Mouse (Mus musculus) granulocyte monocyte progenitor cell, adult 5-6 weeks (primary cell): Measurements from ENCODE around the gene Abhd14a. TPM values are rescaled to one million over a fixed set of nuclear protein-coding genes. Genes with fewer than 3 reads are reported as not detected.
"Not testable (repeated sequence)": the region's sequence is repeated elsewhere in the genome, so short reads cannot be mapped to it uniquely, and the experiment has no call there.

Experiments used
- ATAC-seq: replicated peaks from 2 replicates; pipeline ENCODE4 v1.8.0; 2016; ENCODE audit warnings: mild to moderate bottlenecking, moderate TSS enrichment, inconsistent platforms; ENCODE audit not compliant: poor library complexity, severe bottlenecking
- total RNA-seq, 2 experiments: library from RNA; stranded (forward) in 1 of 2; stranded (reverse) in 1 of 2; fragments of 200-712, 200-1000 nt in 1 of 2; fragments of >200 nt in 1 of 2; fragmentation: Nextera tagmentation in 1 of 2; gene quantifications; 2 replicates each; pipeline ENCODE4 v1.2.3; 2014 to 2017

Abhd14a gene
- total RNA-seq (2014; fragmentation: Nextera tagmentation) (50.3 and 57.3 TPM in 2 replicates), total RNA-seq (2017) (26.0 and 27.0 TPM in 2 replicates)

GRCm38 (mm10) chr9:106447348-106447747 lies at the start of gene Abhd14a, which contains the start of gene Abhd14b:
TSS of gene Abhd14a (minus strand) at chr9:106447678.
TSS of gene Abhd14b (plus strand) at chr9:106447459.
- peak; percentile 75 for ATAC-seq

GRCm38 (mm10) chr9:106487602-106488001 lies 40.1 kb upstream of the Abhd14a start:
- ATAC-seq = not testable (repeated sequence)

- ATAC-seq = no peak
Observed at GRCm38 (mm10) chr9:106485076-106485475, 37.6 kb upstream of the Abhd14a start.

- no peak for ATAC-seq
Observed at GRCm38 (mm10) chr9:106483606-106484005, 36.1 kb upstream of the Abhd14a start.

- ATAC-seq = no peak
Observed at GRCm38 (mm10) chr9:106483136-106483535, 35.7 kb upstream of the Abhd14a start.

GRCm38 (mm10) chr9:106482578-106483115 lies 35.2 kb upstream of the Abhd14a start:
- no peak for ATAC-seq

GRCm38 (mm10) chr9:106481676-106482075 lies 34.2 kb upstream of the Abhd14a start:
- no peak for ATAC-seq

GRCm38 (mm10) chr9:106481075-106481474 lies 33.6 kb upstream of the Abhd14a start:
- ATAC-seq = peak; percentile 6; the same call in 1 of the 2 replicates

GRCm38 (mm10) chr9:106480541-106480940 lies 33.1 kb upstream of the Abhd14a start:
- no peak for ATAC-seq

- ATAC-seq = no peak
Observed at GRCm38 (mm10) chr9:106478101-106478500, 30.6 kb upstream of the Abhd14a start.

- no peak for ATAC-seq
Observed at GRCm38 (mm10) chr9:106477649-106478048, 30.2 kb upstream of the Abhd14a start.

GRCm38 (mm10) chr9:106476924-106477484 lies 29.5 kb upstream of the Abhd14a start, which contains the start of gene Parp3:
TSS of gene Parp3 (minus strand) at chr9:106476949.
- ATAC-seq = peak; percentile 86

GRCm38 (mm10) chr9:106476002-106476923 lies 28.8 kb upstream of the Abhd14a start:
- ATAC-seq = peak; percentile 38

- ATAC-seq = no peak
Observed at GRCm38 (mm10) chr9:106475663-106476001, 28.2 kb upstream of the Abhd14a start, which contains the start of gene Rrp9. TSS of gene Rrp9 (plus strand) at chr9:106475963.

- no peak for ATAC-seq
Observed at GRCm38 (mm10) chr9:106475046-106475445, 27.6 kb upstream of the Abhd14a start.

GRCm38 (mm10) chr9:106474456-106474855 lies 27.0 kb upstream of the Abhd14a start:
- peak; percentile 39 for ATAC-seq

GRCm38 (mm10) chr9:106473753-106474105 lies 26.3 kb upstream of the Abhd14a start:
- ATAC-seq = no peak

GRCm38 (mm10) chr9:106473081-106473752 lies 25.7 kb upstream of the Abhd14a start:
- no peak for ATAC-seq

- ATAC-seq = no peak
Observed at GRCm38 (mm10) chr9:106472321-106472720, 24.8 kb upstream of the Abhd14a start.

GRCm38 (mm10) chr9:106471892-106472291 lies 24.4 kb upstream of the Abhd14a start:
- ATAC-seq = no peak
